Mouse (Mus musculus): ENCODE data around the gene Arl15.

DNA sequence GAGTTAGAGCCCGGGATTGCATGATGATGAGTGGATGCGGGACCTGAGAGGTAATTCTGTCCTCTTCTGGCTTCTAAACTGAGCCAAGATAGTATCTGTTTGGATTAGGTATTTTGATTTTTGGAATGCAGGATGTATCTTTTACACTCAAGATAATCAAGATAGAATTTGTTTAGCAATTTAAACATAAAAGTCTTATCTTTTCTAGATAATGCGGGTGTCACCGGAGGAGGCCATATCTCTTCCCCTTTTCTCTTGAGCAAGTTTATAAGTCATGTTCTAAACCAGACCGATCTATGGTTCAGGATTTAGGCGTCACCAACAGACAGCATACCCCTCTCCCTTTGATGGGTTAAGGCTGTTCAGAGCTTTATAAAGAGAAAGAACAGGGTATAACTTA, 3.1 kb downstream of the Arl15 start:
- TF ChIP-seq CTCF (IDR thresholded peaks at IDR 0.05; ENCODE audit: low read depth, low read length): no peak
- no peak for TF ChIP-seq POLR2A (IDR thresholded peaks at IDR 0.05; ENCODE audit: borderline replicate concordance, low read depth, low read length)
